Mouse (Mus musculus) cerebellum, adult 2 months (tissue): ENCODE data around the gene Khdc1c. TPM values are rescaled to one million over a fixed set of nuclear protein-coding genes. Genes with fewer than 3 reads are reported as not detected.
"Not testable (repeated sequence)": the region's sequence is repeated elsewhere in the genome, so short reads cannot be mapped to it uniquely, and the experiment has no call there.

ENCODE experiments used
- DNase-seq, 2 experiments: peaks; one replicate each; pipeline ENCODE4 v3.0.0; 2021
- H3K27ac ChIP-seq: fragments of 200-500 bp; 2 replicates; pipeline ENCODE4 v1.5.1; 2012; ENCODE audit warnings: low read length, control low read depth, inconsistent platforms; ENCODE audit not compliant: insufficient read depth
- H3K27me3 ChIP-seq: fragments of 200-500 bp; 2 replicates; pipeline ENCODE4 v1.6.1; 2012; ENCODE audit warnings: inconsistent platforms, mild to moderate bottlenecking, low read length, moderate library complexity; ENCODE audit not compliant: control insufficient read depth, insufficient read depth
- H3K4me1 ChIP-seq: fragments of 200-500 bp; 2 replicates; pipeline ENCODE4 v1.6.1; 2011; ENCODE audit warnings: low read length; ENCODE audit not compliant: control insufficient read depth, insufficient read depth
- H3K4me3 ChIP-seq: fragments of 200-500 bp; replicated peaks from 2 replicates; pipeline ENCODE3; 2011; ENCODE audit warnings: mild to moderate bottlenecking, low read depth, low read length, control low read depth; ENCODE audit not compliant: insufficient read depth
- CTCF ChIP-seq: fragments of 200-500 bp; IDR thresholded peaks from 2 replicates; pipeline ENCODE4 v1.5.1; 2011; ENCODE audit warnings: low read depth, mild to moderate bottlenecking, control low read depth, low read length, moderate library complexity, borderline replicate concordance; ENCODE audit not compliant: insufficient read depth
- POLR2A ChIP-seq: fragments of 200-500 bp; IDR thresholded peaks from 2 replicates; pipeline ENCODE4 v1.6.1; 2011; ENCODE audit warnings: low read length, control low read depth, borderline replicate concordance; ENCODE audit not compliant: insufficient read depth
- WGBS: fragments of 180-500 bp; shearing (Covaris S2); methylation state at CpG from one replicate; pipeline ENCODE4 v1.1.7; 2018; 5-methylcytosine and 5-hydroxymethylcytosine counted together
- polyA plus RNA-seq: library from polyadenylated mRNA; depleted of rRNA; stranded (reverse); fragments of >200 nt; gene quantifications from 2 replicates; pipeline ENCODE4 v1.2.3, GENCODE M21; 2012

The Khdc1c gene
- polyA plus RNA-seq, 1 experiment: not detected

- no peak overlapping the region for H3K27ac ChIP-seq
- no peak for DNase-seq
- H3K4me3 ChIP-seq: no peak overlapping the region
These were observed 27.4 kb upstream of the Khdc1c start for GRCm38 (mm10) chr1:21340745-21341144.

GRCm38 (mm10) chr1:21344253-21344652 lies 23.9 kb upstream of the Khdc1c start:
- 65% methylated on average over 4 of the region's 4 CpGs for WGBS

More at GRCm38 (mm10) chr1:21340745-21341144, 27.4 kb upstream of the Khdc1c start:
- TF ChIP-seq POLR2A: no peak
- TF ChIP-seq CTCF: no peak
- 98% methylated on average over 1 of the region's 1 CpGs for WGBS
- no peaks in the 10 kb centered on the region for H3K27me3 ChIP-seq
- H3K4me1 ChIP-seq: no peaks in the 10 kb centered on the region

GRCm38 (mm10) chr1:21344752-21345151 lies 23.4 kb upstream of the Khdc1c start:
- H3K27me3 ChIP-seq, DNase-seq, H3K4me3 ChIP-seq, H3K27ac ChIP-seq, H3K4me1 ChIP-seq: not testable (repeated sequence)
- 89% methylated on average over 7 of the region's 7 CpGs for WGBS

More at GRCm38 (mm10) chr1:21344253-21344652, 23.9 kb upstream of the Khdc1c start:
- TF ChIP-seq POLR2A (no peak), CTCF (peak; percentile 48)
- Histone ChIP-seq H3K27ac (no peak overlapping the region), H3K4me3 (no peak overlapping the region), H3K4me1 (no peaks in the 10 kb centered on the region), H3K27me3 (no peaks in the 10 kb centered on the region)
- DNase-seq: peak; percentile 24 to 32

- TF ChIP-seq POLR2A (no peak), CTCF (no peak)
- WGBS: 70% methylated on average over 2 of the region's 2 CpGs
- DNase-seq: no peak
- Histone ChIP-seq H3K4me1 (no peaks in the 10 kb centered on the region), H3K27me3 (no peaks in the 10 kb centered on the region), H3K27ac (no peak within 1 kb of the TSS), H3K4me3 (no peak within 1 kb of the TSS)
These were observed 18.8 kb upstream of the Khdc1c start, which contains the start of gene Khdc1a for GRCm38 (mm10) chr1:21349341-21349740. Gene Khdc1a, plus strand, starts transcription at chr1:21349641.

GRCm38 (mm10) chr1:21383256-21383655 lies 15.1 kb downstream of the Khdc1c start, which contains the start of gene Khdc1b:
Gene Khdc1b, plus strand, starts transcription at chr1:21383556.
- no peak within 1 kb of the TSS for H3K4me3 ChIP-seq
- TF ChIP-seq POLR2A: no peak
- TF ChIP-seq CTCF: no peak
- no peaks in the 10 kb centered on the region for H3K27me3 ChIP-seq
- DNase-seq: no peak
- WGBS: 90% methylated on average over 1 of the region's 1 CpGs
- no peaks in the 10 kb centered on the region for H3K4me1 ChIP-seq
- no peak within 1 kb of the TSS for H3K27ac ChIP-seq

GRCm38 (mm10) chr1:21391138-21391671 lies 23.1 kb downstream of the Khdc1c start:
- Histone ChIP-seq H3K4me1 (no peaks in the 10 kb centered on the region), H3K4me3 (no peak overlapping the region), H3K27ac (no peak overlapping the region), H3K27me3 (no peaks in the 10 kb centered on the region; the same call in 1 of the 2 replicates)
- WGBS: 50% methylated on average over 6 of the region's 6 CpGs
- DNase-seq: no peak
- TF ChIP-seq POLR2A: no peak
- TF ChIP-seq CTCF: no peak

GRCm38 (mm10) chr1:21402804-21403203 lies 34.7 kb downstream of the Khdc1c start:
- Histone ChIP-seq H3K27ac (no peak overlapping the region), H3K4me3 (no peak overlapping the region), H3K4me1 (no peaks in the 10 kb centered on the region), H3K27me3 (no peaks in the 10 kb centered on the region)
- TF ChIP-seq POLR2A (no peak), CTCF (no peak)
- 48% methylated on average over 8 of the region's 8 CpGs for WGBS
- no peak for DNase-seq

- WGBS: 88% methylated on average over 2 of the region's 2 CpGs
- Histone ChIP-seq H3K27me3 (no peaks in the 10 kb centered on the region), H3K27ac (no peak overlapping the region), H3K4me1 (peaks cover 3% of the 10 kb centered on the region), H3K4me3 (no peak overlapping the region)
- no peak for TF ChIP-seq CTCF
- no peak for TF ChIP-seq POLR2A
- DNase-seq: no peak
These were observed 39.1 kb downstream of the Khdc1c start for GRCm38 (mm10) chr1:21407266-21407665.
